Mouse (Mus musculus) forebrain, embryonic 11.5 days (tissue): ENCODE results near the gene Cdyl2. TPM values are rescaled to one million over a fixed set of nuclear protein-coding genes. Genes with fewer than 3 reads are reported as not detected.

Source experiments
- ATAC-seq: fragments of 200-750 bp; cut with Nextera tagmentation; replicated peaks from 2 replicates; pipeline ENCODE4 v1.8.0; 2017; ENCODE audit warnings: moderate TSS enrichment; ENCODE audit not compliant: low FRiP score
- DNase-seq: peaks from one replicate; pipeline ENCODE4 v3.0.0-alpha.2; 2017; ENCODE audit warnings: low spot score
- H3K27ac ChIP-seq: fragments of 300-500 bp; sonication (generic); 2 replicates; pipeline ENCODE4 v1.5.1; 2014; ENCODE audit warnings: low read depth, low read length
- H3K27me3 ChIP-seq: fragments of 300-500 bp; sonication (generic); 2 replicates; pipeline ENCODE4 v1.6.1; 2014; ENCODE audit warnings: mild to moderate bottlenecking, low read length, mixed read lengths; ENCODE audit not compliant: control insufficient read depth, insufficient read depth
- H3K36me3 ChIP-seq: fragments of 300-500 bp; sonication (generic); 2 replicates; pipeline ENCODE4 v1.6.1; 2014; ENCODE audit warnings: mild to moderate bottlenecking, low read length, moderate library complexity, mixed read lengths; ENCODE audit not compliant: control insufficient read depth, insufficient read depth
- H3K4me1 ChIP-seq: fragments of 300-500 bp; sonication (generic); replicated peaks from 2 replicates; pipeline ENCODE4 v1.6.1; 2014; ENCODE audit warnings: low read length, mixed read lengths; ENCODE audit not compliant: control insufficient read depth, insufficient read depth
- H3K4me2 ChIP-seq: fragments of 300-500 bp; sonication (generic); 2 replicates; pipeline ENCODE4 v1.6.1; 2014; ENCODE audit warnings: low read depth, mild to moderate bottlenecking, low read length, moderate library complexity, mixed read lengths; ENCODE audit not compliant: severe bottlenecking
- H3K4me3 ChIP-seq: fragments of 300-500 bp; sonication (generic); 2 replicates; pipeline ENCODE4 v1.5.1; 2014; ENCODE audit warnings: low read depth, low read length
- H3K9ac ChIP-seq: fragments of 300-500 bp; sonication (generic); 2 replicates; pipeline ENCODE4 v1.6.1; 2014; ENCODE audit warnings: low read length
- H3K9me3 ChIP-seq: fragments of 300-500 bp; sonication (generic); 2 replicates; pipeline ENCODE4 v1.6.1; 2016; ENCODE audit warnings: low read length, mixed read lengths; ENCODE audit not compliant: control insufficient read depth
- WGBS: fragments of 180-500 bp; shearing (Covaris S2); extraction: QIAGEN DNeasy Blood & Tissue Kit; methylation state at CpG from one replicate; pipeline ENCODE4 v1.1.7; 2014; 5-methylcytosine and 5-hydroxymethylcytosine counted together
- polyA plus RNA-seq: library from polyadenylated mRNA; unstranded; fragments of >200 nt; fragmentation: Nextera tagmentation; extraction: Ambion mirVana; gene quantifications from 2 replicates; pipeline ENCODE4 v1.2.1, GENCODE M21; 2014

Gene Cdyl2
- polyA plus RNA-seq, 1 experiment from 2014 or later = 8.3 TPM

GRCm38 (mm10) chr8:116661521-116661920 is 71.3 kb downstream of the Cdyl2 start:
- H3K4me1 ChIP-seq = no peaks in the 10 kb centered on the region
- 72% methylated on average over 1 of the region's 1 CpGs for WGBS

GRCm38 (mm10) chr8:116656811-116657210 is 76.0 kb downstream of the Cdyl2 start:
- no peaks in the 10 kb centered on the region for H3K4me1 ChIP-seq
- H3K27ac ChIP-seq = no peak overlapping the region
- DNase-seq = no peak
- H3K27me3 ChIP-seq = no peaks in the 10 kb centered on the region
- no peaks in the 10 kb centered on the region for H3K9me3 ChIP-seq
- no peak for ATAC-seq
- H3K4me3 ChIP-seq = no peak overlapping the region
- WGBS = 84% methylated on average over 3 of the region's 3 CpGs
- no peak overlapping the region for H3K4me2 ChIP-seq
- no peak overlapping the region for H3K9ac ChIP-seq
- no peaks in the 10 kb centered on the region for H3K36me3 ChIP-seq

More at GRCm38 (mm10) chr8:116661521-116661920, 71.3 kb downstream of the Cdyl2 start:
- ATAC-seq (no peak), DNase-seq (no peak)
- Histone ChIP-seq H3K27ac (no peak overlapping the region), H3K9me3 (no peaks in the 10 kb centered on the region), H3K36me3 (no peaks in the 10 kb centered on the region), H3K27me3 (no peaks in the 10 kb centered on the region), H3K4me2 (no peak overlapping the region), H3K9ac (no peak overlapping the region), H3K4me3 (no peak overlapping the region)

- H3K4me3 ChIP-seq = no peak overlapping the region
- no peak overlapping the region for H3K4me2 ChIP-seq
- no peaks in the 10 kb centered on the region for H3K9me3 ChIP-seq
- ATAC-seq (no peak), DNase-seq (no peak)
- H3K36me3 ChIP-seq = no peaks in the 10 kb centered on the region
- H3K4me1 ChIP-seq = no peaks in the 10 kb centered on the region
- no peak overlapping the region for H3K27ac ChIP-seq
- no peak overlapping the region for H3K9ac ChIP-seq
- WGBS = 87% methylated on average over 3 of the region's 3 CpGs
- H3K27me3 ChIP-seq = no peaks in the 10 kb centered on the region
Observed at GRCm38 (mm10) chr8:116654881-116655280, 77.9 kb downstream of the Cdyl2 start.

GRCm38 (mm10) chr8:116652949-116653348 is 79.8 kb downstream of the Cdyl2 start:
- H3K4me3 ChIP-seq = no peak overlapping the region
- no peaks in the 10 kb centered on the region for H3K9me3 ChIP-seq
- no peak overlapping the region for H3K4me2 ChIP-seq
- H3K27me3 ChIP-seq = no peaks in the 10 kb centered on the region
- DNase-seq (no peak), ATAC-seq (0 out of 2 replicates have a peak, but pooled peaks have one; percentile 36)
- no peaks in the 10 kb centered on the region for H3K36me3 ChIP-seq
- H3K9ac ChIP-seq = no peak overlapping the region
- 55% methylated on average over 4 of the region's 4 CpGs for WGBS
- no peak overlapping the region for H3K27ac ChIP-seq
- H3K4me1 ChIP-seq = no peaks in the 10 kb centered on the region

GRCm38 (mm10) chr8:116649975-116650725 is 82.6 kb downstream of the Cdyl2 start:
- ATAC-seq = no peak
- Histone ChIP-seq H3K4me2 (no peak overlapping the region), H3K27ac (no peak overlapping the region), H3K9me3 (no peaks in the 10 kb centered on the region), H3K4me1 (no peaks in the 10 kb centered on the region), H3K36me3 (no peaks in the 10 kb centered on the region), H3K9ac (no peak overlapping the region), H3K27me3 (no peaks in the 10 kb centered on the region), H3K4me3 (no peak overlapping the region)
- no peak for DNase-seq
- 89% methylated on average over 16 of the region's 16 CpGs for WGBS

- Histone ChIP-seq H3K27ac (no peak overlapping the region), H3K4me3 (no peak overlapping the region), H3K4me2 (no peak overlapping the region), H3K9me3 (no peaks in the 10 kb centered on the region), H3K9ac (no peak overlapping the region), H3K4me1 (no peaks in the 10 kb centered on the region), H3K36me3 (no peaks in the 10 kb centered on the region), H3K27me3 (no peaks in the 10 kb centered on the region)
- WGBS = 84% methylated on average over 4 of the region's 4 CpGs
- no peak for DNase-seq
- no peak for ATAC-seq
Observed at GRCm38 (mm10) chr8:116645376-116645775, 87.4 kb downstream of the Cdyl2 start.

- Histone ChIP-seq H3K4me3 (no peak overlapping the region), H3K36me3 (no peaks in the 10 kb centered on the region), H3K4me2 (no peak overlapping the region), H3K27me3 (no peaks in the 10 kb centered on the region), H3K27ac (no peak overlapping the region), H3K4me1 (no peaks in the 10 kb centered on the region), H3K9ac (no peak overlapping the region), H3K9me3 (no peaks in the 10 kb centered on the region)
- ATAC-seq (no peak), DNase-seq (no peak)
- 89% methylated on average over 10 of the region's 10 CpGs for WGBS
Observed at GRCm38 (mm10) chr8:116640925-116641324, 91.9 kb downstream of the Cdyl2 start.

GRCm38 (mm10) chr8:116637998-116638397 is 94.8 kb downstream of the Cdyl2 start:
- ATAC-seq = no peak
- H3K4me2 ChIP-seq = no peak overlapping the region
- no peaks in the 10 kb centered on the region for H3K4me1 ChIP-seq
- no peak overlapping the region for H3K4me3 ChIP-seq
- no peaks in the 10 kb centered on the region for H3K36me3 ChIP-seq
- DNase-seq = peak; percentile 30
- H3K9ac ChIP-seq = no peak overlapping the region
- 86% methylated on average over 4 of the region's 4 CpGs for WGBS
- H3K27ac ChIP-seq = no peak overlapping the region
- H3K9me3 ChIP-seq = no peaks in the 10 kb centered on the region
- H3K27me3 ChIP-seq = no peaks in the 10 kb centered on the region

GRCm38 (mm10) chr8:116637193-116637592 is 95.6 kb downstream of the Cdyl2 start:
- Histone ChIP-seq H3K36me3 (no peaks in the 10 kb centered on the region), H3K27me3 (no peaks in the 10 kb centered on the region), H3K4me3 (no peak overlapping the region), H3K9me3 (no peaks in the 10 kb centered on the region), H3K27ac (no peak overlapping the region), H3K9ac (no peak overlapping the region), H3K4me2 (no peak overlapping the region), H3K4me1 (no peaks in the 10 kb centered on the region)
- no peak for ATAC-seq
- 94% methylated on average over 7 of the region's 7 CpGs for WGBS
- peak; percentile 39 for DNase-seq
